Mouse (Mus musculus) layer of hippocampus, adult 2 months (tissue): Measurements from ENCODE around the gene Vmn1r6. TPM values are rescaled to one million over a fixed set of nuclear protein-coding genes. Genes with fewer than 3 reads are reported as not detected.
"Not testable (repeated sequence)": the region's sequence is repeated elsewhere in the genome, so short reads cannot be mapped to it uniquely, and the experiment has no call there.

Experiments used
- DNase-seq, 2 experiments: peaks; one replicate each; pipeline ENCODE4 v3.0.0; 2022; ENCODE audit warnings: low spot score in 2 of 2
- H3K27ac ChIP-seq: fragments of 200-600 bp; 2 replicates; pipeline ENCODE4 v1.8.1; 2022
- H3K4me3 ChIP-seq: fragments of 200-600 bp; 2 replicates; pipeline ENCODE4 v1.8.1; 2022; ENCODE audit warnings: mild to moderate bottlenecking
- CTCF ChIP-seq: fragments of 200-600 bp; conservative IDR thresholded peaks from 2 replicates; pipeline ENCODE4 v1.8.1; 2022; ENCODE audit warnings: antibody characterized with exemption, mild to moderate bottlenecking, moderate library complexity
- long read RNA-seq, 2 experiments: library from polyadenylated mRNA; stranded (forward); transcript quantifications; one replicate each; pipeline ENCODE4 v2.0.0; 2021; ENCODE audit warnings: borderline mapping rate in 2 of 2
- total RNA-seq, 2 experiments: library from RNA; stranded (reverse); gene quantifications; 2 replicates each; pipeline ENCODE4 v1.2.3; 2021

Vmn1r6 gene
- not detected for total RNA-seq
- long read RNA-seq, experiment 1, result 0 reads
- long read RNA-seq, experiment 2, result 0 reads

DNA sequence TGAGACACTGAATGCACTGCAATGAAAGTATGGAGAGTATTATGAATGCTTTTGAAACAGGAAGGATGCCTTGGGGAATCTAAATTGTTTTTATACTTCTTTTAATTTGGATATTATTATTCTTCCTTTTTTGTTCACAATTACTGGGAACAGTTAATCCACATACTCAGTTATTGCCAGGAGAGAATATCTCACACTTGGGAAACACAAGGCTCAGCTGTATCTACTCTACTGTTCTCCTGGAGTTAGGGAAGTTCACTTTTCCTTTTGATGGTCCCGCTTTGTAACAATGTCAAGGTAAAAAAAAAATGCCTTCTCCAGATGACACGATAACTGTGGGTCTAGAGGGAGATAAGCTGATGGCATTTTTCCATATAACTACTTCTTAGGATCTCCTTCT is at the start of gene Vmn1r6:
Gene Vmn1r6 (plus strand): TSS at position 301 of the 400 bp plus-strand sequence.
- Histone ChIP-seq H3K27ac (no peak within 1 kb of the TSS), H3K4me3 (no peak within 1 kb of the TSS)
- no peak for TF ChIP-seq CTCF
- DNase-seq, result no peak

DNA sequence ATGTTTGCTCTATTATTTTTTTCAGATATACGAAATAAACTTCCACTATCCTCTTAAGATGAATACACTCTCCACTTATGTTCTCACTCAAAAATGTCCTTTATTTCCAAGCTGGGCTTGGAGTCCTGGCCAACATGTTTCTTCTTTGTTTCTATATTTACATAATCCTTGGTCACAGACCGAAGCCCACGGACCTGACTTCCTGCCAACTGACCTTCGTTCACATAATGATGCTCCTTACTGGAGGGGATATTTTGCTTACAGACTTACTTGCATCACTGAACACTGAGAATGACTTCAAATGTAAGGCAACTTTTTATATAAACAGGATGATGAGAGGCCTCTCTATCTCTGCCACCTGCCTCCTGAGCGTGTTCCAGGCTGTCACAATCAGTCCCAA is 40.6 kb upstream of the Vmn1r6 start:
- TF ChIP-seq CTCF, result no peak
- no peak for DNase-seq
- no peak overlapping the region for H3K4me3 ChIP-seq
- no peak overlapping the region for H3K27ac ChIP-seq

DNA sequence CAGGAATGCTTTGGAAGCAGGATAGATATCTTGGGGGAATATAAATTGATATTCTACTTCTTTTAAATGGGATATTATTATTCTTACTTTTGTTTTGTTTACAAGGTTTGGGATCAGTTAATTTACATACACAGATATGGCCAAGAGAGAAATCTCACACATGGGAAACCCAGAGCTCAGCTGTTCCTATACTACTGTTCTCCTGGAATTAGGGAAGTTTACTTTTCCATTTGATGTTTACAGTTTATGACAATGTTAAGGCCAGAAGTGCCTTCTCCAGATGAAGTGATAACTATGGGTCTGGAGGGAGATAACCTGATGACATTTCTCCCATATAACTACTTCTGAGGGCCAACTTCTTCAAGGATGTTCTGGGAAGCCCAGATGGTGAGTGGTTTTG is 27.1 kb upstream of the Vmn1r6 start, which contains the start of gene Vmn1r5:
Gene Vmn1r5 (plus strand): TSS at position 301 of the 400 bp plus-strand sequence.
- no peak for TF ChIP-seq CTCF
- no peak for DNase-seq
- H3K27ac ChIP-seq, result no peak within 1 kb of the TSS
- no peak within 1 kb of the TSS for H3K4me3 ChIP-seq

DNA sequence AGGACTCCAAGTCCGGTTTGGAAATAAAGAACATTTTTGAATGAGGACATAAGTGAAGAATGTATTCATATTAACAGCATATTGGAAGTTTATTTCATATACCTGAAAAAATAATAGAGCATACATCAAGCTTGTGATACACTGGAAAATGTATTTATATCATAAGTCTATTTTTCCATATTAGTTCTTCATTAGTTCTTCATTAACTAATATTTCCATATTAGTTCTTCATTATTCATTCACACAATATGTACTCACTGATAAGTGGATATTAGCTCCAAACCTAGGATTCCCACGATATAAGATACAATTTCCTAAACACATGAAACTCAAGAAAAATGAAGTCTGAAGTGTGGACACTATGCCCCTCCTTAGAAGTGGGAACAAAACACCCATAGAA is 28.2 kb downstream of the Vmn1r6 start, which contains the start of gene Vmn1r7:
Gene Vmn1r7 (minus strand): TSS at position 101 of the 400 bp plus-strand sequence.
- not testable (repeated sequence) for H3K27ac ChIP-seq, DNase-seq

DNA sequence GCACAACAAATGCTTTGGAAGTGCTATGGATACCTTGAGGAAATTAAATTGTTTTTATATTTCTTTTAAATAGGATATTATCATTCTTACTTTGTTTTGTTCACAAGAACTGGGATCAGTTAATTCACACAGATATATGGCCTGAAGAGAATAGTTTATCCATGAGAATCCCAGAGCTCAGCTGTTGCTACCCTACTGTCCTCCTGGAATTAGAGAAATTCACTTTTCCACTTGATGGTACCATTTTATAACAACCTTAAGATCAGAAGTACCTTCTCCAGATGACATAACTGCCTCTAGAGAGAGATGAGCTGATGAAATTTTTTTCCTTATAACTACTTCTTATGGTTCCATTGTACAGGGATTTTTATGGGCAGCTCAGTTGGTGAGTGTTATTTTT is 34.9 kb downstream of the Vmn1r6 start, which contains the start of gene Vmn1r8:
Gene Vmn1r8 (plus strand): TSS at position 301 of the 400 bp plus-strand sequence.
- no peak for TF ChIP-seq CTCF
- no peak within 1 kb of the TSS for H3K27ac ChIP-seq
- no peak for DNase-seq
- no peak within 1 kb of the TSS for H3K4me3 ChIP-seq

More for the DNA sequence above, 28.2 kb downstream of the Vmn1r6 start, which contains the start of gene Vmn1r7:
- H3K4me3 ChIP-seq, result not testable (repeated sequence)

DNA sequence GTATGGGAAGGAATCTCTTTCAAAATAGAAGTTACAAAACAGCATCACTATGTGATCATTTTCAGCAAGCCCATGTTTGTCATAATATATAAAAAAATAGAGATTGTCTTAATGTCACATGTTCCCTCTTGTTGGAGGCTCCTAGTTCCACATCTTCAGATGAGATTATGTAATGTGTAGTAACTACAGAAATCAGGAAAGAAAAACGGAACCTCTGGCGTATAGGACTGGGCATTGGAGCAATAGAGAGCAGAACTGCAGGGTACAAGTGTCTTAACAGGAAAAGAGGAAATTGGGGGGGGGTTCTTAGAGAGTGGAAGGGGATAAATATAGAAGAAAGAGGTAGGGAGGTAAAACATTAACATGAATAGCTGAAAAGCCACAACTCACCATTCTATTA is 37.6 kb downstream of the Vmn1r6 start:
- no peak overlapping the region for H3K4me3 ChIP-seq
- H3K27ac ChIP-seq, result no peak overlapping the region
- no peak for TF ChIP-seq CTCF
- DNase-seq, result no peak

Other genes starting within 250 kb of the Vmn1r6 start
- 10 to 100 TPM; 50.7 to 51.4 TPM for gene Kbtbd2, start 199.4 kb upstream of the Vmn1r6 start, total RNA-seq
- gene Fkbp9, start 165.2 kb upstream of the Vmn1r6 start, total RNA-seq, result 10 to 100 TPM; 27.0 to 28.9 TPM
- gene Nt5c3, start 73.3 kb upstream of the Vmn1r6 start, total RNA-seq, result 10 to 100 TPM; 40.6 to 44.3 TPM
- gene Vmn1r4, start 73.2 kb upstream of the Vmn1r6 start, total RNA-seq, result under 1 TPM; 0.22 to 0.59 TPM
- gene Vmn1r5, start 27.0 kb upstream of the Vmn1r6 start, total RNA-seq, result not detected
- gene Vmn1r7, start 28.1 kb downstream of the Vmn1r6 start, total RNA-seq, result not detected
- gene Vmn1r8, start 35.0 kb downstream of the Vmn1r6 start, total RNA-seq, result not detected
- not detected for gene Vmn1r9, start 69.5 kb downstream of the Vmn1r6 start, total RNA-seq
- not detected for gene Vmn1r10, start 112.2 kb downstream of the Vmn1r6 start, total RNA-seq
- gene Vmn1r11, start 136.2 kb downstream of the Vmn1r6 start, total RNA-seq, result not detected
- gene Vmn1r12, start 159.7 kb downstream of the Vmn1r6 start, total RNA-seq, result not detected
- gene Vmn1r13, start 206.0 kb downstream of the Vmn1r6 start, total RNA-seq, result not detected
- not detected for gene Vmn1r14, start 234.4 kb downstream of the Vmn1r6 start, total RNA-seq